In genomic region chr4:100948494-100949425, GRCm38 (mm10) we compare ENCODE assay signal across 11 mouse cellular contexts.
DNase-seq lines count a peak whose midpoint lies in the region; ATAC-seq lines count a peak whose summit lies in the region.
"Had no signal": no experiment of that assay in that cellular context is flagged by ENCODE, and none has a peak within 500 bp of the region (broad histone marks: within the 10 kb centered on the region; RNA-seq: fewer than 3 reads in every experiment).

No protein-coding gene starts in this region.

- peaks cover 41% of the 10 kb centered on the region for H3K4me1 ChIP-seq in limb, embryonic 12.5 days (replicated peaks)
- peaks cover 34% of the 10 kb centered on the region for H3K4me1 ChIP-seq in limb, embryonic 10.5 days
- peaks cover 85% of the 10 kb centered on the region for H3K4me1 ChIP-seq in embryonic facial prominence, embryonic 13.5 days

- no peak overlapping the region for H3K4me2 ChIP-seq in limb, embryonic 12.5 days
- H3K4me2 ChIP-seq in embryonic facial prominence, embryonic 13.5 days = peak overlapping the region; percentile 44
- H3K4me2 ChIP-seq: heart, embryonic 15.5 days; midbrain, embryonic 13.5 days had no signal

- peak overlapping the region; percentile 46; the same call in 1 of the 2 replicates for H3K27ac ChIP-seq in limb, embryonic 12.5 days
- no peak overlapping the region for H3K27ac ChIP-seq in limb, embryonic 10.5 days
- H3K27ac ChIP-seq in embryonic facial prominence, embryonic 13.5 days = peak overlapping the region; percentile 77
- H3K27ac ChIP-seq: heart, embryonic 15.5 days; midbrain, embryonic 13.5 days had no signal

- H3K9ac ChIP-seq in limb, embryonic 12.5 days (replicated peaks) = no peak overlapping the region
- no peak overlapping the region for H3K9ac ChIP-seq in embryonic facial prominence, embryonic 13.5 days
- H3K9ac ChIP-seq: heart, embryonic 15.5 days; liver, postnatal 0 days; midbrain, embryonic 13.5 days had no signal

- DNase-seq in limb, embryonic 10.5 days (ENCODE audit: low spot score) = no peak
- DNase-seq in NIH3T3 (ENCODE audit: low read depth) = peak; percentile 17
- no peak for DNase-seq in layer of hippocampus, postnatal 14 days (ENCODE audit: low spot score in 2 of 2)
- DNase-seq in cerebellum, adult 11 months = no peak
- DNase-seq: cerebellum, adult 9-11 months; liver, postnatal 0 days had no signal

- peaks cover 32% of the 10 kb centered on the region for H3K36me3 ChIP-seq in limb, embryonic 12.5 days
- peaks cover 51% of the 10 kb centered on the region for H3K36me3 ChIP-seq in limb, embryonic 10.5 days
- peaks cover 21% of the 10 kb centered on the region for H3K36me3 ChIP-seq in embryonic facial prominence, embryonic 13.5 days

- H3K4me3 ChIP-seq in limb, embryonic 12.5 days (replicated peaks) = no peak overlapping the region
- H3K4me3 ChIP-seq in limb, embryonic 10.5 days = no peak overlapping the region
- peak overlapping the region; percentile 19; the same call in 1 of the 2 replicates for H3K4me3 ChIP-seq in embryonic facial prominence, embryonic 13.5 days
- H3K4me3 ChIP-seq: heart, embryonic 15.5 days; midbrain, embryonic 13.5 days had no signal

- H3K27me3 ChIP-seq in limb, embryonic 12.5 days = no peaks in the 10 kb centered on the region
- no peaks in the 10 kb centered on the region for H3K27me3 ChIP-seq in limb, embryonic 10.5 days (ENCODE audit: low read depth, poor library complexity, severe bottlenecking)
- no peaks in the 10 kb centered on the region for H3K27me3 ChIP-seq in embryonic facial prominence, embryonic 13.5 days
- H3K27me3 ChIP-seq: heart, embryonic 15.5 days; midbrain, embryonic 13.5 days had no signal

- H3K9me3 ChIP-seq in limb, embryonic 12.5 days = no peaks in the 10 kb centered on the region
- no peaks in the 10 kb centered on the region for H3K9me3 ChIP-seq in limb, embryonic 10.5 days (replicated peaks)
- H3K9me3 ChIP-seq in embryonic facial prominence, embryonic 13.5 days = no peaks in the 10 kb centered on the region
- H3K9me3 ChIP-seq: heart, embryonic 15.5 days; midbrain, embryonic 13.5 days had no signal

- WGBS in limb, embryonic 12.5 days = 55% methylated on average over 17 of the region's 17 CpGs
- WGBS in limb, embryonic 10.5 days = 69% methylated on average over 17 of the region's 17 CpGs
- WGBS in embryonic facial prominence, embryonic 13.5 days = 39% methylated on average over 17 of the region's 17 CpGs

- no peak for ATAC-seq in limb, embryonic 12.5 days (ENCODE audit: insufficient number of reproducible peaks, insufficient read depth, low FRiP score, low TSS enrichment, low read depth)
- ATAC-seq in embryonic facial prominence, embryonic 13.5 days (ENCODE audit: insufficient number of reproducible peaks, insufficient read depth, low FRiP score, low TSS enrichment, low read depth) = no peak
- 0 out of 2 replicates have a peak, but pooled peaks have one; percentile 30 for ATAC-seq in megakaryocyte, adult 5-6 weeks (ENCODE audit: poor library complexity, severe bottlenecking)
- ATAC-seq: liver, postnatal 0 days; midbrain, embryonic 13.5 days had no signal
